16 mouse cellular contexts compared by ENCODE assay signal in the genomic region with DNA sequence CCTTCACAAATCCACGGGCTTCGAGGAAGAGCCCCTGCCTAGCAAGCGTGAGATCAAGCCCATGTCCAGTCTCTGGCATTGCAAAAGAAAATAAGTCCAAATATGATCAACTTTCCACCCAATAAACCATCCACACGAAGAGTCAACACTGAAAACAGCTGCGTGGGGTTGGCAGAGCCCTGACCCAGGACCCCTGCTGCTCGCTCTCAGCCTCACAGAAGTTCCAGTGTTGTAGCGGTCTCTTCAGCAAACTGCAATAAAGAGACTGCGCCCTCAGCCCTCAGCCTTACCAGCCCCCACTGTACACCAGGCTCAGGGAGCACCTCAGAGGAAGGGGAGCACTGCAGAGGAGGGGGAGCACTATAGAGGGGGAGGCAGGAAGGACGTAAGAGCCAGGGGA. TPM values are rescaled to one million over a fixed set of nuclear protein-coding genes. Genes with fewer than 3 reads are reported as not detected.
DNase-seq lines count a peak whose midpoint lies in the region; ATAC-seq lines count a peak whose summit lies in the region.
"Had no signal": no experiment of that assay in that cellular context is flagged by ENCODE, and none has a peak within 500 bp of the region (broad histone marks: within the 10 kb centered on the region; RNA-seq: fewer than 3 reads in every experiment).

No protein-coding gene starts in this region.

- no peak for DNase-seq in heart, adult 8-10 months (ENCODE audit: low spot score)
- no peak for DNase-seq in neural tube, embryonic 10.5 days (ENCODE audit: extremely low spot score, low spot score)
- DNase-seq in gastrocnemius, postnatal 25 days = no peak
- DNase-seq in adrenal gland, postnatal 4 days (ENCODE audit: low spot score in 2 of 2) = no peak
- DNase-seq: cerebellum, postnatal 25 days; heart, postnatal 4 days; kidney, adult 8-10 months; lung, postnatal 14 days; right cerebral cortex, postnatal 14 days had no signal

- 0 out of 2 replicates have a peak overlapping the region, but pooled peaks have one; percentile 14 for H3K9ac ChIP-seq in heart, embryonic 13.5 days
- no peak overlapping the region for H3K9ac ChIP-seq in neural tube, embryonic 12.5 days
- H3K9ac ChIP-seq in limb, embryonic 12.5 days (replicated peaks) = no peak overlapping the region; the same call in 1 of the 2 replicates
- H3K9ac ChIP-seq: heart, embryonic 12.5 days; liver, embryonic 15.5 days had no signal

- H3K27ac ChIP-seq in heart, embryonic 13.5 days (replicated peaks) = no peak overlapping the region
- H3K27ac ChIP-seq in neural tube, embryonic 12.5 days = no peak overlapping the region
- H3K27ac ChIP-seq in limb, embryonic 12.5 days = no peak overlapping the region
- H3K27ac ChIP-seq: layer of hippocampus, adult 2 months; liver, embryonic 15.5 days had no signal

- peaks cover 48% of the 10 kb centered on the region for H3K4me1 ChIP-seq in heart, embryonic 13.5 days
- H3K4me1 ChIP-seq in neural tube, embryonic 12.5 days = peaks cover 73% of the 10 kb centered on the region
- peaks cover 63% of the 10 kb centered on the region for H3K4me1 ChIP-seq in limb, embryonic 12.5 days (replicated peaks)

- ATAC-seq in heart, embryonic 13.5 days (ENCODE audit: extremely low read depth, insufficient number of reproducible peaks, low FRiP score, low TSS enrichment) = no peak
- ATAC-seq in neural tube, embryonic 12.5 days (ENCODE audit: low FRiP score, low read depth) = no peak
- ATAC-seq in limb, embryonic 12.5 days (ENCODE audit: insufficient number of reproducible peaks, insufficient read depth, low FRiP score, low TSS enrichment, low read depth) = no peak

- H3K4me3 ChIP-seq in heart, embryonic 13.5 days = no peak overlapping the region
- no peak overlapping the region for H3K4me3 ChIP-seq in neural tube, embryonic 12.5 days
- H3K4me3 ChIP-seq in limb, embryonic 12.5 days (replicated peaks) = no peak overlapping the region
- H3K4me3 ChIP-seq: erythroblast, embryonic 14.5 days; heart, embryonic 12.5 days; layer of hippocampus, adult 2 months; liver, embryonic 15.5 days had no signal

- no peaks in the 10 kb centered on the region for H3K9me3 ChIP-seq in heart, embryonic 13.5 days
- H3K9me3 ChIP-seq in neural tube, embryonic 12.5 days = no peaks in the 10 kb centered on the region
- H3K9me3 ChIP-seq in limb, embryonic 12.5 days = no peaks in the 10 kb centered on the region
- H3K9me3 ChIP-seq: heart, embryonic 12.5 days; liver, embryonic 15.5 days had no signal

- WGBS in heart, embryonic 13.5 days = 82% methylated on average over 9 of the region's 9 CpGs
- WGBS in neural tube, embryonic 12.5 days = 60% methylated on average over 9 of the region's 9 CpGs
- 69% methylated on average over 9 of the region's 9 CpGs for WGBS in limb, embryonic 12.5 days

- H3K4me2 ChIP-seq in heart, embryonic 13.5 days = no peak overlapping the region
- H3K4me2 ChIP-seq in neural tube, embryonic 12.5 days (replicated peaks) = peak overlapping the region; percentile 95
- H3K4me2 ChIP-seq in limb, embryonic 12.5 days = peak overlapping the region; percentile 98
- H3K4me2 ChIP-seq: heart, embryonic 12.5 days; liver, embryonic 15.5 days had no signal

- H3K27me3 ChIP-seq in heart, embryonic 13.5 days (replicated peaks) = peaks cover 17% of the 10 kb centered on the region
- H3K27me3 ChIP-seq in neural tube, embryonic 12.5 days (replicated peaks) = no peaks in the 10 kb centered on the region
- H3K27me3 ChIP-seq in limb, embryonic 12.5 days = no peaks in the 10 kb centered on the region
- H3K27me3 ChIP-seq: heart, embryonic 12.5 days had no signal

- no peaks in the 10 kb centered on the region for H3K36me3 ChIP-seq in heart, embryonic 13.5 days
- H3K36me3 ChIP-seq in neural tube, embryonic 12.5 days = no peaks in the 10 kb centered on the region; the same call in 1 of the 2 replicates
- H3K36me3 ChIP-seq in limb, embryonic 12.5 days = no peaks in the 10 kb centered on the region
- H3K36me3 ChIP-seq: heart, embryonic 12.5 days; liver, embryonic 15.5 days had no signal

RNA-seq across cellular contexts. Expression of a gene that starts 2.7 kb away (rescaled TPM):
- 9.6 and 9.7 TPM in 2 replicates for polyA plus RNA-seq in heart, embryonic 13.5 days (2015; fragmentation: Nextera tagmentation; extraction: Ambion mirVana)
- total RNA-seq in heart, adult 8-10 months (2022) = 10 to 100 TPM; 60.3 to 72.2 (median 64.4) TPM
- polyA plus RNA-seq in neural tube, embryonic 12.5 days (2016; fragmentation: Nextera tagmentation; extraction: Ambion mirVana) = 26.0 and 38.1 TPM in 2 replicates
- 17.4 and 22.2 TPM in 2 replicates for polyA plus RNA-seq in limb, embryonic 12.5 days (2016; fragmentation: Nextera tagmentation; extraction: Ambion mirVana)
- total RNA-seq in gastrocnemius, postnatal 25 days (2021) = 10 to 100 TPM; 16.1 to 20.9 TPM
- total RNA-seq in adrenal gland, postnatal 4 days (2021) = 10 to 100 TPM; 25.9 to 29.7 TPM

RNA-seq across cellular contexts. Expression of a gene that starts 2.7 kb away (rescaled TPM):
- 1.5 and 3.1 TPM in 2 replicates for polyA plus RNA-seq in heart, embryonic 13.5 days (2015; fragmentation: Nextera tagmentation; extraction: Ambion mirVana)
- under 1 TPM in 1 of 4 experiments, not detected in 3; 0.20 TPM for total RNA-seq in heart, adult 8-10 months (2022)
- 11.5 and 18.0 TPM in 2 replicates for polyA plus RNA-seq in neural tube, embryonic 12.5 days (2016; fragmentation: Nextera tagmentation; extraction: Ambion mirVana)
- polyA plus RNA-seq in limb, embryonic 12.5 days (2016; fragmentation: Nextera tagmentation; extraction: Ambion mirVana) = 8.7 and 8.8 TPM in 2 replicates
- total RNA-seq in gastrocnemius, postnatal 25 days (2021) = under 1 TPM in 1 of 2 experiments, not detected in 1; 0.41 TPM
- total RNA-seq in adrenal gland, postnatal 4 days (2021) = 1 to 10 TPM; 2.0 to 2.6 TPM

RNA-seq across cellular contexts. Expression of a gene that starts 42.1 kb away (rescaled TPM):
- 103 and 104 TPM in 2 replicates for polyA plus RNA-seq in heart, embryonic 13.5 days (2015; fragmentation: Nextera tagmentation; extraction: Ambion mirVana)
- 100 to 1,000 TPM; 108 to 126 (median 114) TPM for total RNA-seq in heart, adult 8-10 months (2022)
- polyA plus RNA-seq in neural tube, embryonic 12.5 days (2016; fragmentation: Nextera tagmentation; extraction: Ambion mirVana) = 40.9 and 43.0 TPM in 2 replicates
- polyA plus RNA-seq in limb, embryonic 12.5 days (2016; fragmentation: Nextera tagmentation; extraction: Ambion mirVana) = 39.4 and 43.4 TPM in 2 replicates
- 100 to 1,000 TPM; 110 to 138 TPM for total RNA-seq in gastrocnemius, postnatal 25 days (2021)
- total RNA-seq in adrenal gland, postnatal 4 days (2021) = 10 to 100 TPM; 87.5 to 87.7 TPM
